Comparison of ENCODE assay signal across 15 mouse cellular contexts in the genomic region with DNA sequence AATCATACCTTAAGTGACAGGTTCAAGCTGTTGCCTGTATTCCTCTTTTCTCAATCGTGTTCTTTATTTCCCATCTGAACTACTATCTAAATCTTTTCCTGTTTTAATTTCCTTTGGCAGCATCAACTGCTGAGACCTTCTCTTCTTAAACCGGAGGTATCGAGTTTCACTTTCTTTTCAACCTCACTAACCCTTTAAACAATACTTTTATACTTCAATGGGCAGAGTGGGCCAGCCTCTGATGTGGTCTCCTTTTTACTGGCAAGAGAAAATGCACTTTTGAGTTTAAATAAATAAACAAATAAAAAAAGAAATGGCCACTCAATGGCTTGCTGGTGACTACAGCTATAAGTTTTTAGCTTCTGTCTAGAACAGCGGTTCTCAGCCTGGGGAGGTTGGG.
"Had no signal": no experiment of that assay in that cellular context is flagged by ENCODE, and none has a peak within 500 bp of the region (broad histone marks: within the 10 kb centered on the region; RNA-seq: fewer than 3 reads in every experiment).

No protein-coding gene starts in this region.

- DNase-seq: lung, adult 18-20 months; lung, embryonic 14.5 days; lung, postnatal 10 days; lung, postnatal 4 days; right cerebral cortex, postnatal 14 days; thymus, adult 2 months; thymus, postnatal 14 days; thymus, postnatal 36 days had no signal

- H3K4me1 ChIP-seq: megakaryocyte, embryonic 14.5 days; midbrain, embryonic 13.5 days; midbrain, embryonic 15.5 days; neural tube, embryonic 12.5 days; stomach, embryonic 15.5 days had no signal

- H3K27ac ChIP-seq: midbrain, embryonic 13.5 days; midbrain, embryonic 15.5 days; neural tube, embryonic 12.5 days; stomach, embryonic 15.5 days; stomach, postnatal 0 days had no signal

- H3K4me2 ChIP-seq: lung, embryonic 14.5 days; midbrain, embryonic 11.5 days; midbrain, embryonic 13.5 days; midbrain, embryonic 15.5 days; neural tube, embryonic 12.5 days; stomach, embryonic 15.5 days had no signal

- H3K9ac ChIP-seq: lung, embryonic 14.5 days; midbrain, embryonic 13.5 days; midbrain, embryonic 15.5 days; neural tube, embryonic 12.5 days; stomach, embryonic 15.5 days had no signal

- H3K36me3 ChIP-seq: midbrain, embryonic 13.5 days; midbrain, embryonic 15.5 days; neural tube, embryonic 12.5 days; stomach, embryonic 15.5 days had no signal

- H3K9me3 ChIP-seq: megakaryocyte, embryonic 14.5 days; midbrain, embryonic 13.5 days; midbrain, embryonic 15.5 days; neural tube, embryonic 12.5 days; stomach, embryonic 15.5 days had no signal

- H3K4me3 ChIP-seq: megakaryocyte, embryonic 14.5 days; midbrain, embryonic 13.5 days; midbrain, embryonic 15.5 days; neural tube, embryonic 12.5 days; stomach, embryonic 15.5 days had no signal

- ATAC-seq: midbrain, embryonic 13.5 days; midbrain, embryonic 15.5 days had no signal

- H3K27me3 ChIP-seq: megakaryocyte, embryonic 14.5 days; midbrain, embryonic 13.5 days; midbrain, embryonic 15.5 days; neural tube, embryonic 12.5 days; stomach, embryonic 15.5 days had no signal
